Mouse (Mus musculus) layer of hippocampus, adult 6 months (tissue): ENCODE measurements around the gene Pip4k2a. TPM values are rescaled to one million over a fixed set of nuclear protein-coding genes. Genes with fewer than 3 reads are reported as not detected.

Source experiments
- long read RNA-seq, 2 experiments: library from polyadenylated mRNA; unstranded; transcript quantifications; one replicate each; pipeline ENCODE4 v2.0.0; 2019 to 2020
- polyA plus RNA-seq: library from polyadenylated mRNA; unstranded; fragments of <200 nt; fragmentation: Nextera tagmentation; gene quantifications from 2 replicates; pipeline ENCODE4 v1.2.3, GENCODE M21; 2021

Gene Pip4k2a
- polyA plus RNA-seq, result 16.0 and 16.7 TPM in 2 replicates
- long read RNA-seq, experiment 1, transcript Pip4k2a-201 (10 exons, 3,477 nt), result major isoform, 12 of 36 reads
- long read RNA-seq, experiment 1, partial matches to known transcripts, result 5 of 36 reads
- long read RNA-seq, experiment 1, other reads (novel, unspliced or antisense), result 19 of 36 reads
- long read RNA-seq, experiment 2, transcript Pip4k2a-201 (10 exons, 3,477 nt), result major isoform, 116 of 186 reads
- long read RNA-seq, experiment 2, partial matches to known transcripts, result 33 of 186 reads
- long read RNA-seq, experiment 2, other reads (novel, unspliced or antisense), result 37 of 186 reads

GRCm38 (mm10) chr2:18998054-18998478 lies at the start of gene Pip4k2a, which contains the start of gene 4930426L09Rik:
Pip4k2a (minus strand) TSS chr2:18998126.
4930426L09Rik (plus strand) TSS chr2:18998343.

Other genes starting within 250 kb of the Pip4k2a start
- gene 4930426L09Rik, start 217 bp upstream of the Pip4k2a start, polyA plus RNA-seq, result 0.48 and 0.62 TPM in 2 replicates
- gene Armc3, start 201.2 kb upstream of the Pip4k2a start, polyA plus RNA-seq, result 1.0 TPM in 2 replicates